Mouse (Mus musculus) olfactory bulb, adult 2 months (tissue): ENCODE measurements around the gene Abl1.

Experiments used
- CTCF ChIP-seq: fragments of 200-500 bp; IDR thresholded peaks from 2 replicates; pipeline ENCODE4 v1.5.1; 2012; ENCODE audit warnings: low read depth, mild to moderate bottlenecking, low read length, moderate library complexity; ENCODE audit not compliant: insufficient read depth
- POLR2A ChIP-seq: fragments of 200-500 bp; IDR thresholded peaks from 2 replicates; pipeline ENCODE4 v1.6.1; 2012; ENCODE audit warnings: mild to moderate bottlenecking, low read depth, low read length, moderate library complexity; ENCODE audit not compliant: insufficient read depth

DNA sequence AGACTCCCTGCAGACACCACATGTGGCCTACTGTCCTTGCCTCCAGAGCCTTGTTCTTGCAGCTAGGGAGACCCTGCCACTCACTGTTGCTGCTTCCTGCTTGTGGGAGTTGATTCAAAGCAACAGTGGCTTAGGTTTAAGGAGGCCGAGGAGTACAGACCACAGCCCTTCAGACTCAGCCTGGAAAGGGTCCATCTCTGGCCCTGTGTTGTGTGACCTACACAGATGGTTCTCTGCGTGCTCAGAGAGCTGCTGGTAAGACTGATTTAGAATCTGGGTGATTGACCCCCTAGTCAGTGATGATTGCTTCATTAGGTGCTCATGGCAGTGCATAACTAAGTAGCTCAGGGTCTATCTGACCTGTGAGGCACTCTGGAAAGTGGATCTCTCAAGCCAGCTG is 101.0 kb downstream of the Abl1 start:
- TF ChIP-seq CTCF (no peak), POLR2A (no peak)
